Mouse (Mus musculus): ENCODE measurements at regions not wholly inside any gene's neighbourhood (a gene's known extent, or its start where the extent isn't known, plus 50 kb on each side); places are given as distances from the start of the nearest gene placed in this dataset.
"Not testable (repeated sequence)": the region's sequence is repeated elsewhere in the genome, so short reads cannot be mapped to it uniquely, and the experiment has no call there.

GRCm38 (mm10) chr13:52275196-52275595 is 255.9 kb downstream of the Diras2 start:
- no peak for DNase-seq

GRCm38 (mm10) chr13:52275675-52276074 is 255.4 kb downstream of the Diras2 start:
- no peak for DNase-seq

GRCm38 (mm10) chr13:52277195-52277594 is 253.9 kb downstream of the Diras2 start:
- DNase-seq = no peak

- no peak for DNase-seq
Observed at GRCm38 (mm10) chr13:52278831-52279230, 252.2 kb downstream of the Diras2 start.

- no peak for DNase-seq
Observed at GRCm38 (mm10) chr13:52279281-52279969, 251.7 kb downstream of the Diras2 start.

GRCm38 (mm10) chr13:52279970-52280348 is 251.1 kb downstream of the Diras2 start:
- no peak for DNase-seq

- no peak for DNase-seq
Observed at GRCm38 (mm10) chr13:52281271-52281670, 249.8 kb downstream of the Diras2 start.

GRCm38 (mm10) chr13:52282500-52282899 is 248.6 kb downstream of the Diras2 start:
- no peak for DNase-seq

GRCm38 (mm10) chr13:52283456-52283855 is 247.6 kb downstream of the Diras2 start:
- DNase-seq = no peak

GRCm38 (mm10) chr13:52284026-52284801 is 246.9 kb downstream of the Diras2 start:
- no peak for DNase-seq

GRCm38 (mm10) chr13:52288400-52288799 is 242.7 kb downstream of the Diras2 start:
- no peak for DNase-seq

- DNase-seq = no peak
Observed at GRCm38 (mm10) chr13:52295847-52296246, 235.2 kb downstream of the Diras2 start.

GRCm38 (mm10) chr13:52296541-52297276 is 234.4 kb downstream of the Diras2 start:
- DNase-seq = no peak

- no peak for DNase-seq
Observed at GRCm38 (mm10) chr13:52297277-52297623, 233.8 kb downstream of the Diras2 start.

GRCm38 (mm10) chr13:52298362-52298761 is 232.7 kb downstream of the Diras2 start:
- DNase-seq = no peak

- DNase-seq = not testable (repeated sequence)
Observed at GRCm38 (mm10) chr13:52305328-52305727, 225.8 kb downstream of the Diras2 start.

- DNase-seq = no peak
Observed at GRCm38 (mm10) chr13:52306783-52307440, 224.2 kb downstream of the Diras2 start.

GRCm38 (mm10) chr13:52310954-52311353 is 220.1 kb downstream of the Diras2 start:
- DNase-seq = no peak

- DNase-seq = no peak
Observed at GRCm38 (mm10) chr13:52318276-52318675, 212.8 kb downstream of the Diras2 start.

- no peak for DNase-seq
Observed at GRCm38 (mm10) chr13:52323691-52324090, 207.4 kb downstream of the Diras2 start.

- not testable (repeated sequence) for DNase-seq
Observed at GRCm38 (mm10) chr13:52324378-52324777, 206.7 kb downstream of the Diras2 start.

GRCm38 (mm10) chr13:52325647-52326046 is 205.4 kb downstream of the Diras2 start:
- not testable (repeated sequence) for DNase-seq

- no peak for DNase-seq
Observed at GRCm38 (mm10) chr13:52327734-52328133, 203.3 kb downstream of the Diras2 start.
